Mouse (Mus musculus): ENCODE measurements around the gene Msln. TPM values are rescaled to one million over a fixed set of nuclear protein-coding genes. Genes with fewer than 3 reads are reported as not detected.

Msln gene
- polyA plus RNA-seq, 1 experiment = 23.6 TPM

DNA sequence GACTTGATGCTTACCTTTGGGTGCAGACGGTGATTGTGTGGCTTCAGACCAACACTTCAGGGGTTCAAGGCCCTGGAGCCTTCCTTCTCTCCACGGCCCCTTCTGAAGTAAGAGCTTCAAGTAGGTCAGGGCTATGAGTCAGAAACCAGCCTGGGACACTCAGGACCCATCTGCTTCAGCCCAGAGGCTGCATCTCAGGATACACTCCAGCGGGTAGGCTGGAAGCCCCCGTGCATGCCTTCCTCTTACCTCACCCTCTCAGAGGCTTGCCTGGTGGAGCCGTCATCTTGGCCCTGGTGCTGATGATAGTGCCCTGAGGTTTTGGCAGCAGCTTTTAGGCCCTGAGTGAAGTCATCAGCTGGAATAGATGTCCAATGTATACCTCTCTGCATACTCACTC is 18.9 kb downstream of the Msln start:
- Histone ChIP-seq H3K36me3 (ENCODE audit: control insufficient read depth, insufficient read depth, low read length) (no peaks in the 10 kb centered on the region), H3K4me1 (replicated peaks; ENCODE audit: control insufficient read depth, insufficient read depth, low read length) (no peaks in the 10 kb centered on the region), H3K27ac (ENCODE audit: control insufficient read depth, insufficient read depth, low read length) (no peak overlapping the region), H3K27me3 (ENCODE audit: control insufficient read depth, insufficient read depth, low read length) (no peaks in the 10 kb centered on the region), H3K4me3 (ENCODE audit: control insufficient read depth, insufficient read depth, low read length) (no peak overlapping the region)
- DNase-seq = no peak
- TF ChIP-seq CTCF (IDR thresholded peaks at IDR 0.05; ENCODE audit: borderline replicate concordance, control insufficient read depth, extremely low read depth, insufficient read depth, low read length, poor library complexity) (no peak), POLR2A (IDR thresholded peaks at IDR 0.05; ENCODE audit: control insufficient read depth, extremely low read depth, insufficient read depth, low read length, poor library complexity) (no peak)
- WGBS = 90% methylated on average over 5 of the region's 5 CpGs

GRCm38 (mm10) chr17:25732082-25732481 is 22.1 kb downstream of the Msln start:
- no peak overlapping the region for H3K4me3 ChIP-seq (ENCODE audit: control insufficient read depth, insufficient read depth, low read length)
- H3K4me1 ChIP-seq (replicated peaks; ENCODE audit: control insufficient read depth, insufficient read depth, low read length) = peaks cover 8% of the 10 kb centered on the region
- no peaks in the 10 kb centered on the region for H3K36me3 ChIP-seq (ENCODE audit: control insufficient read depth, insufficient read depth, low read length)
- no peak overlapping the region for H3K27ac ChIP-seq (ENCODE audit: control insufficient read depth, insufficient read depth, low read length)
- TF ChIP-seq POLR2A (IDR thresholded peaks at IDR 0.05; ENCODE audit: control insufficient read depth, extremely low read depth, insufficient read depth, low read length, poor library complexity) (no peak), CTCF (IDR thresholded peaks at IDR 0.05; ENCODE audit: borderline replicate concordance, control insufficient read depth, extremely low read depth, insufficient read depth, low read length, poor library complexity) (peak; percentile 88; the same call in 1 of the 2 replicates)
- DNase-seq = peak; percentile 83
- H3K27me3 ChIP-seq (ENCODE audit: control insufficient read depth, insufficient read depth, low read length) = no peaks in the 10 kb centered on the region
- 38% methylated on average over 2 of the region's 2 CpGs for WGBS

DNA sequence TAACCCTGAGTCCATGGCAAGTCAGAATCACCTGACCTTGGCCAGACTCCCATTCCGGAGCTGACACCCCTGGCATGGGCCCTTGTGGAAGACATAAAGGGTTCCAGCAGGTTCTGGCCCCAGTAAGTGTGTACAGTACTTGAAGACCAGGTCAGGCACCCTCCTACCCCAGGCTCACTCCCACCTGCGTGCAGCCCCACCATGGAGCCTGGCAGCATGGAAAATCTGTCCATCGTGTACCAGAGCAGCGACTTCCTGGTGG is 26.2 kb downstream of the Msln start:
- no peak overlapping the region for H3K27ac ChIP-seq (ENCODE audit: control insufficient read depth, insufficient read depth, low read length)
- TF ChIP-seq POLR2A (IDR thresholded peaks at IDR 0.05; ENCODE audit: control insufficient read depth, extremely low read depth, insufficient read depth, low read length, poor library complexity) = no peak
- no peak for TF ChIP-seq CTCF (IDR thresholded peaks at IDR 0.05; ENCODE audit: borderline replicate concordance, control insufficient read depth, extremely low read depth, insufficient read depth, low read length, poor library complexity)

DNA sequence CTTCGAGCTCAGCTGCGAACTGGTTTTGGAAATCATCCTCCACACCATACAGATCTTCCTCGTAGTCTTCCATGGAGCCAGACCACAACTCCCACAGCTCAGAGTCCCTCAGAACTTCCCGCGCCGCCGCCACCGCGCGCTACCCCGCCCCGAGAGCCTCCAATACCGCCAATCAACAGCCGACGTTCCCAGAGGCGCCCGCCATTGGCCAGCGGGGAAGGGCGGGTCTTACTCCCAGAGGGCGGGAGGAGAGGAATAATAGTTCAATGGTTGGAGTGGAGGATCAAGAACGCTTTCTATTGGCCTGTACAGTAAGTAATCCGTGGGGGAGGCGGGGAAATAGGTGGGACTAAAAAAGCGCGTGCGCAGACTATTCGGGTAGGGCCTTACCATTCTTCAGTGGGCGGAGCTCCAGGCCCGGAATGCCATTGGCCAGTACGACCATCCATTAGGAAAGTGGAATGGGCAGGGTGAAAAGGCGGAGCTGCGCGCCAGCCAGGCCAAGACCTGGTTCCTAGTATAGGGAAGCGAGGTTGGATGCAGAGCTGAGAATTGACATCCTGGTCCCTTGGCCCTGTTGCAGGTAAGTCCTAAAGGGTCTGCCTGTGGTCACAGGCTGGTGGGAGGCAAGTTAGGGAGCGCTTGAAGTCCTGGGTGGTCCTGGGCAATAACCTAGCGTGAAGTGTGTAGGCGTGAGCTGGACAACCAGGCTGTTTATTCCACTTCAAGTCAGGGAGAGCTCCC is 26.7 kb downstream of the Msln start, which contains the start of the genes Chtf18 and Rpusd1:
Gene Chtf18, minus strand, starts transcription at position 155 of the 744 bp plus-strand sequence.
Gene Rpusd1, plus strand, starts transcription at position 406 of the 744 bp plus-strand sequence.
- TF ChIP-seq CTCF (IDR thresholded peaks at IDR 0.05; ENCODE audit: borderline replicate concordance, control insufficient read depth, extremely low read depth, insufficient read depth, low read length, poor library complexity) (0 out of 2 replicates have a peak, but pooled peaks have one; percentile 50), POLR2A (IDR thresholded peaks at IDR 0.05; ENCODE audit: control insufficient read depth, extremely low read depth, insufficient read depth, low read length, poor library complexity) (no peak)
- Histone ChIP-seq H3K4me3 (ENCODE audit: control insufficient read depth, insufficient read depth, low read length) (peak within 1 kb of the TSS; percentile 67), H3K27ac (ENCODE audit: control insufficient read depth, insufficient read depth, low read length) (no peak within 1 kb of the TSS), H3K27me3 (ENCODE audit: control insufficient read depth, insufficient read depth, low read length) (no peaks in the 10 kb centered on the region), H3K4me1 (replicated peaks; ENCODE audit: control insufficient read depth, insufficient read depth, low read length) (peaks cover 16% of the 10 kb centered on the region), H3K36me3 (ENCODE audit: control insufficient read depth, insufficient read depth, low read length) (no peaks in the 10 kb centered on the region)
- 2% methylated on average over 37 of the region's 37 CpGs for WGBS
- peak; percentile 98 for DNase-seq

More for the DNA sequence above, 26.2 kb downstream of the Msln start:
- Histone ChIP-seq H3K27me3 (ENCODE audit: control insufficient read depth, insufficient read depth, low read length) (no peaks in the 10 kb centered on the region), H3K4me3 (ENCODE audit: control insufficient read depth, insufficient read depth, low read length) (peak overlapping the region; percentile 61), H3K4me1 (replicated peaks; ENCODE audit: control insufficient read depth, insufficient read depth, low read length) (peaks cover 16% of the 10 kb centered on the region), H3K36me3 (ENCODE audit: control insufficient read depth, insufficient read depth, low read length) (no peaks in the 10 kb centered on the region)
- peak; percentile 18 for DNase-seq
- 23% methylated on average over 4 of the region's 4 CpGs for WGBS

DNA sequence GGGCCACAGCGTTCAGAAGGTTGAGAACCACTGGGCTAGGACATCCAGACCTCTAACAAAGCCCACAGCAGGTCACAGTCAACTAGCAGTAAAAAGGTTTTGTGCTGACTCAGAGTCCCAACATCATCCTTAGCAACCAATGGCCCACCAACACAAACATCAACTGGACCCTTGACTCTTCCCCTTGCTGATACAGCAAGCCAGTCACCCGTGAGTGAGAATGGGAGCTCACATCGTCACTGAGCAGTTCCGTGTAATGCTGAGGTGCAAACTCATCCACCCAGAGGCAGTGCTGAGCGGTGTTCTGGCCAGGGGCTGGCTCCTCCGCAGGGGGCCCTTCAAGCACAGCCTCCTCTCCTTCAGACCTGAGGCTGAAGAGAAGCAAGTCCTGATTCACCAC is 28.9 kb downstream of the Msln start:
- Histone ChIP-seq H3K36me3 (ENCODE audit: control insufficient read depth, insufficient read depth, low read length) (no peaks in the 10 kb centered on the region), H3K4me3 (ENCODE audit: control insufficient read depth, insufficient read depth, low read length) (no peak overlapping the region), H3K27me3 (ENCODE audit: control insufficient read depth, insufficient read depth, low read length) (no peaks in the 10 kb centered on the region), H3K27ac (ENCODE audit: control insufficient read depth, insufficient read depth, low read length) (no peak overlapping the region), H3K4me1 (replicated peaks; ENCODE audit: control insufficient read depth, insufficient read depth, low read length) (peaks cover 16% of the 10 kb centered on the region)
- WGBS = 92% methylated on average over 6 of the region's 6 CpGs
- DNase-seq = no peak
- TF ChIP-seq POLR2A (IDR thresholded peaks at IDR 0.05; ENCODE audit: control insufficient read depth, extremely low read depth, insufficient read depth, low read length, poor library complexity) (no peak), CTCF (IDR thresholded peaks at IDR 0.05; ENCODE audit: borderline replicate concordance, control insufficient read depth, extremely low read depth, insufficient read depth, low read length, poor library complexity) (no peak)

- H3K4me3 ChIP-seq (ENCODE audit: control insufficient read depth, insufficient read depth, low read length) = no peak overlapping the region
- no peaks in the 10 kb centered on the region for H3K36me3 ChIP-seq (ENCODE audit: control insufficient read depth, insufficient read depth, low read length)
- H3K27ac ChIP-seq (ENCODE audit: control insufficient read depth, insufficient read depth, low read length) = no peak overlapping the region
- no peak for DNase-seq
- no peak for TF ChIP-seq CTCF (IDR thresholded peaks at IDR 0.05; ENCODE audit: borderline replicate concordance, control insufficient read depth, extremely low read depth, insufficient read depth, low read length, poor library complexity)
- no peak for TF ChIP-seq POLR2A (IDR thresholded peaks at IDR 0.05; ENCODE audit: control insufficient read depth, extremely low read depth, insufficient read depth, low read length, poor library complexity)
- H3K4me1 ChIP-seq (replicated peaks; ENCODE audit: control insufficient read depth, insufficient read depth, low read length) = peaks cover 16% of the 10 kb centered on the region
- H3K27me3 ChIP-seq (ENCODE audit: control insufficient read depth, insufficient read depth, low read length) = no peaks in the 10 kb centered on the region
- 94% methylated on average over 7 of the region's 7 CpGs for WGBS
Measured at GRCm38 (mm10) chr17:25723919-25724318, 30.3 kb downstream of the Msln start.
